Mouse (Mus musculus): ENCODE measurements at regions not wholly inside any gene's neighbourhood (a gene's known extent, or its start where the extent isn't known, plus 50 kb on each side); places are given as distances from the start of the nearest gene placed in this dataset.

DNA sequence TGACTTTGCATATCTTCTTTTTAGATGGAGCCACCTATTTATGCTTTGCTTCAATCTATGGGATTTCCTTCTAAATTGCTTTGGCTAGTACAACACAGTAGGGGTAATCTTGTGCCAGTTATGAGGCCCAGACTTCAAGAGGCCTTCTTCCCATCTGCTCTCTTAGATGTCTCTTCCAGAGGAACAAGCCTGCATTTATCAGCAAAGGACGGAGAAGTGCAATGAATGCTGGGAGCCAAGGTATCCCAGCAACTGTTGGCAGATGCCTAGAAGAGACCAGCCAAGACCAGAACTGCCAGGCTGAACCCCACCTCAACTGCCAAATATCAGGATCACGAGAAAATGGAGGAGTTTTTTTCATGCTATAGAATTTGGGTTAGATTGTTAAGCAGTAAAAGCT is 209.2 kb downstream of the Ascl1 start:
- ATAC-seq: no peak
- Histone ChIP-seq H3K9ac (ENCODE audit: low read depth, low read length) (no peak overlapping the region), H3K9me3 (ENCODE audit: control insufficient read depth, low read length) (no peaks in the 10 kb centered on the region), H3K4me1 (ENCODE audit: control insufficient read depth, insufficient read depth, low read length) (no peaks in the 10 kb centered on the region), H3K27ac (ENCODE audit: low read length) (no peak overlapping the region), H3K4me3 (ENCODE audit: low read length) (no peak overlapping the region), H3K27me3 (replicated peaks; ENCODE audit: control insufficient read depth, insufficient read depth, low read length) (no peaks in the 10 kb centered on the region), H3K36me3 (ENCODE audit: control insufficient read depth, insufficient read depth, low read length) (no peaks in the 10 kb centered on the region), H3K4me2 (ENCODE audit: low read depth, low read length) (no peak overlapping the region)
- 69% methylated on average over 2 of the region's 2 CpGs for whole genome bisulfite sequencing

Measured in intestine, embryonic 16.5 days (tissue).